8 mouse cellular contexts compared by ENCODE assay signal in genomic region chr15:93518941-93519835, GRCm38 (mm10).
DNase-seq lines count a peak whose midpoint lies in the region; ATAC-seq and TF ChIP-seq lines count a peak whose summit lies in the region.

No protein-coding gene starts in this region.

- H3K4me3 ChIP-seq in hindbrain, embryonic 10.5 days = peak overlapping the region; percentile 82

- CTCF ChIA-PET in Patski (lab: Charles Lee) = interaction anchor here (0.8 to 2.5 kb wide), 8 partner anchors 8 to 696 kb away, joined by 3 to 7 read pairs (median 5); no protein-coding TSS in a partner anchor

- WGBS in hindbrain, embryonic 10.5 days = under 1% methylated on average over 85 of the region's 85 CpGs

- DNase-seq in Patski (ENCODE audit: low read depth, low spot score) = no peak
- DNase-seq in cerebellum, adult 9-10 months = peak; percentile 52
- peak; percentile 78 for DNase-seq in hindbrain, embryonic 10.5 days (ENCODE audit: low spot score)
- DNase-seq in layer of hippocampus, postnatal 14 days (ENCODE audit: low spot score in 2 of 2) = peak; percentile 64 to 70
- peak; percentile 85 for DNase-seq in lung, postnatal 25 days (ENCODE audit: low spot score)
- DNase-seq in ovary, postnatal 36 days (ENCODE audit: low spot score) = peak; percentile 87
- DNase-seq in thymus, postnatal 14 days = peak; percentile 93

- POLR2A ChIA-PET in Patski (lab: Charles Lee) = interaction anchor here (1.0 to 1.3 kb wide), 2 partner anchors 11 to 26 kb away, joined by 3 read pairs; no protein-coding TSS in a partner anchor

- H3K36me3 ChIP-seq in hindbrain, embryonic 10.5 days = no peaks in the 10 kb centered on the region

- peak overlapping the region; percentile 83 for H3K27ac ChIP-seq in hindbrain, embryonic 10.5 days

- ATAC-seq in Patski = peak; percentile 86
- peak; percentile 55 for ATAC-seq in frontal cortex, adult (ENCODE audit: low TSS enrichment)

- peaks cover 40% of the 10 kb centered on the region for H3K4me1 ChIP-seq in hindbrain, embryonic 10.5 days (replicated peaks)

- in situ Hi-C loops in Patski (cut with MboI; ENCODE audit: low pct_unique_long_range_greater_than_20kb) = loop anchor here (10.0 kb wide), 2 partner anchors 196 to 696 kb away; no protein-coding TSS in a partner anchor

- H3K9me3 ChIP-seq in hindbrain, embryonic 10.5 days = no peaks in the 10 kb centered on the region

- no peaks in the 10 kb centered on the region for H3K27me3 ChIP-seq in Patski
- peaks cover 89% of the 10 kb centered on the region for H3K27me3 ChIP-seq in hindbrain, embryonic 10.5 days (ENCODE audit: insufficient read depth, poor library complexity, severe bottlenecking)

- TF ChIP-seq CTCF in Patski (IDR thresholded peaks at IDR 0.05) = peak; percentile 100
